Mouse (Mus musculus): ENCODE measurements around the gene D630003M21Rik. TPM values are rescaled to one million over a fixed set of nuclear protein-coding genes. Genes with fewer than 3 reads are reported as not detected.
A peak's percentile ranks its signal among the peaks of the same experiment; 100 is the strongest.

The D630003M21Rik gene
- polyA plus RNA-seq, 1 experiment = 0.35 TPM

- TF ChIP-seq POLR2A (IDR thresholded peaks at IDR 0.05; ENCODE audit: borderline replicate concordance, control insufficient read depth, low read depth, low read length) (no peak), CTCF (IDR thresholded peaks at IDR 0.05; ENCODE audit: control insufficient read depth, insufficient read depth, low read length) (no peak)
- Histone ChIP-seq H3K4me3 (replicated peaks; ENCODE audit: control insufficient read depth, low read depth, low read length) (no peak overlapping the region), H3K4me1 (ENCODE audit: control insufficient read depth, insufficient read depth, low read length) (no peaks in the 10 kb centered on the region), H3K27ac (ENCODE audit: control insufficient read depth, insufficient read depth, low read depth, low read length, poor library complexity) (no peak overlapping the region)
- 67% methylated on average over 3 of the region's 3 CpGs for WGBS
These were observed 29.7 kb downstream of the D630003M21Rik start for GRCm38 (mm10) chr2:158199281-158199680.

DNA sequence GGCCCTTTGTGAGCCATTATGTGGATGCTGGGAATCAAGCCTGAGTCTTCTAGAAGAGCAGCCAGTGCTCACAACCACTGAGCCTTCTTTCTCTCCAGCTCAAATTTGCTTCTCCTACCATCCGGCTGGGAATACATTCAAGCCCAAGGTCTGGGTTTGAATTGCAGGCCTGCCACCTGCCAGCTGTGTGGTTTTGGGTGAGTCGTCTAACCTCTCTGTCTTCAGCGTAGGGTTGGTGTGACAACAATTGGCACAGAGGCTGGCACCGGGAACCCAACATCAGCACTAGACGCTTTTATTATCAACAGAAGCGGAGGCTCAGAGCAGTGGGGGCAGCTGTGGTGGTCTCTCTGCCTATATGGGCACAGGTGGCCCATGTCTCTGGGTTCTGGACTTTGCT lies 30.2 kb downstream of the D630003M21Rik start:
- TF ChIP-seq POLR2A (IDR thresholded peaks at IDR 0.05; ENCODE audit: borderline replicate concordance, control insufficient read depth, low read depth, low read length) (no peak), CTCF (IDR thresholded peaks at IDR 0.05; ENCODE audit: control insufficient read depth, insufficient read depth, low read length) (no peak)
- H3K4me3 ChIP-seq (replicated peaks; ENCODE audit: control insufficient read depth, low read depth, low read length) = no peak overlapping the region
- H3K4me1 ChIP-seq (ENCODE audit: control insufficient read depth, insufficient read depth, low read length) = no peaks in the 10 kb centered on the region
- WGBS = 87% methylated on average over 6 of the region's 6 CpGs
- no peak overlapping the region for H3K27ac ChIP-seq (ENCODE audit: control insufficient read depth, insufficient read depth, low read depth, low read length, poor library complexity)

GRCm38 (mm10) chr2:158197971-158198370 lies 31.1 kb downstream of the D630003M21Rik start:
- WGBS = 82% methylated on average over 5 of the region's 5 CpGs
- Histone ChIP-seq H3K4me1 (ENCODE audit: control insufficient read depth, insufficient read depth, low read length) (no peaks in the 10 kb centered on the region), H3K27ac (ENCODE audit: control insufficient read depth, insufficient read depth, low read depth, low read length, poor library complexity) (no peak overlapping the region)

DNA sequence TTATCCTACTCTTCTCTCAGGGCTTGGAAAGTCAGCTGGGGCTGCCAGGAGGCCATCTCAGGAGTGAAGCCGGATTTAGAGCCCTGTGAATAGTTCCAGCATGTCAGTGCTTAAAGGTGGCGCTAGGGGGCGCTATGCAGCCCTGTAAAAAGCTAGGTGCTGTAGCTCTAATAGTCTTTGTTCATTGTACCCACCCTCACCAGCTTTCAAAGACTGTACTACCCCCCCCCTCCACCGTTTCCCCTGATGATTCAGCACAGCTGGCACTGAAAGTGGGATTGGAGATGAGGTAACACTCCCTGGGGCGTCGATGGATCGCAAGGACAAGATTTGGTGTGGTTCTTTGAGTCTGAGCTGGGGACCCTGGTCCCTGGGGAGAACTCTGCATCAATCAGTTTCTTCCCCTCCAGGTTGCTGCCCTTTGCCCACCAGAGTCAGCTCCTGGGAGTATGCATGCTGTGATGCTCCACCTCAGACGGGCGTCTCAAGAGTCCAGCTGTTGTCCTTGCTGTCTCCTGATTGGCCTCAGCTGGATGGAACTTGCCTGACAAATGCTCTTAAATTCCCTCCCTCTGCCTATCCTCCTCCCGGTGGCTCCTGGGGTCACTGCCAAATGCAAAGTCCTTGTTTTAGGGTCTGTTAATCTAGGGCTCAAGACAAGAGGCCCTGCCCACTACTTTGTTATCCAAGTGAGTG lies 33.9 kb downstream of the D630003M21Rik start:
- TF ChIP-seq POLR2A (IDR thresholded peaks at IDR 0.05; ENCODE audit: borderline replicate concordance, control insufficient read depth, low read depth, low read length) = no peak
- TF ChIP-seq CTCF (IDR thresholded peaks at IDR 0.05; ENCODE audit: control insufficient read depth, insufficient read depth, low read length) = peak; percentile 73
- no peak overlapping the region for H3K27ac ChIP-seq (ENCODE audit: control insufficient read depth, insufficient read depth, low read depth, low read length, poor library complexity)
- H3K4me3 ChIP-seq (replicated peaks; ENCODE audit: control insufficient read depth, low read depth, low read length) = no peak overlapping the region
- 46% methylated on average over 10 of the region's 10 CpGs for WGBS
- no peaks in the 10 kb centered on the region for H3K4me1 ChIP-seq (ENCODE audit: control insufficient read depth, insufficient read depth, low read length)

More at GRCm38 (mm10) chr2:158197971-158198370, 31.1 kb downstream of the D630003M21Rik start:
- TF ChIP-seq POLR2A (IDR thresholded peaks at IDR 0.05; ENCODE audit: borderline replicate concordance, control insufficient read depth, low read depth, low read length) (no peak), CTCF (IDR thresholded peaks at IDR 0.05; ENCODE audit: control insufficient read depth, insufficient read depth, low read length) (no peak)
- H3K4me3 ChIP-seq (replicated peaks; ENCODE audit: control insufficient read depth, low read depth, low read length) = no peak overlapping the region

GRCm38 (mm10) chr2:158193611-158194336 lies 35.2 kb downstream of the D630003M21Rik start:
- Histone ChIP-seq H3K27ac (ENCODE audit: control insufficient read depth, insufficient read depth, low read depth, low read length, poor library complexity) (no peak overlapping the region), H3K4me3 (replicated peaks; ENCODE audit: control insufficient read depth, low read depth, low read length) (no peak overlapping the region), H3K4me1 (ENCODE audit: control insufficient read depth, insufficient read depth, low read length) (peaks cover 3% of the 10 kb centered on the region)
- 76% methylated on average over 10 of the region's 10 CpGs for WGBS
- no peak for TF ChIP-seq CTCF (IDR thresholded peaks at IDR 0.05; ENCODE audit: control insufficient read depth, insufficient read depth, low read length)
- TF ChIP-seq POLR2A (IDR thresholded peaks at IDR 0.05; ENCODE audit: borderline replicate concordance, control insufficient read depth, low read depth, low read length) = no peak

- no peak overlapping the region for H3K27ac ChIP-seq (ENCODE audit: control insufficient read depth, insufficient read depth, low read depth, low read length, poor library complexity)
- H3K4me1 ChIP-seq (ENCODE audit: control insufficient read depth, insufficient read depth, low read length) = peaks cover 3% of the 10 kb centered on the region
- H3K4me3 ChIP-seq (replicated peaks; ENCODE audit: control insufficient read depth, low read depth, low read length) = no peak overlapping the region
- no peak for TF ChIP-seq POLR2A (IDR thresholded peaks at IDR 0.05; ENCODE audit: borderline replicate concordance, control insufficient read depth, low read depth, low read length)
- no peak for TF ChIP-seq CTCF (IDR thresholded peaks at IDR 0.05; ENCODE audit: control insufficient read depth, insufficient read depth, low read length)
- WGBS = 32% methylated on average over 7 of the region's 7 CpGs
These were observed 37.9 kb downstream of the D630003M21Rik start for GRCm38 (mm10) chr2:158191098-158191497.

- Histone ChIP-seq H3K4me3 (replicated peaks; ENCODE audit: control insufficient read depth, low read depth, low read length) (no peak overlapping the region), H3K4me1 (ENCODE audit: control insufficient read depth, insufficient read depth, low read length) (peaks cover 3% of the 10 kb centered on the region), H3K27ac (ENCODE audit: control insufficient read depth, insufficient read depth, low read depth, low read length, poor library complexity) (no peak overlapping the region)
- 38% methylated on average over 11 of the region's 11 CpGs for WGBS
- TF ChIP-seq POLR2A (IDR thresholded peaks at IDR 0.05; ENCODE audit: borderline replicate concordance, control insufficient read depth, low read depth, low read length) (no peak), CTCF (IDR thresholded peaks at IDR 0.05; ENCODE audit: control insufficient read depth, insufficient read depth, low read length) (no peak)
These were observed 39.6 kb downstream of the D630003M21Rik start for GRCm38 (mm10) chr2:158189451-158189850.

GRCm38 (mm10) chr2:158186206-158186871 lies 42.7 kb downstream of the D630003M21Rik start:
- TF ChIP-seq POLR2A (IDR thresholded peaks at IDR 0.05; ENCODE audit: borderline replicate concordance, control insufficient read depth, low read depth, low read length) (no peak), CTCF (IDR thresholded peaks at IDR 0.05; ENCODE audit: control insufficient read depth, insufficient read depth, low read length) (no peak)
- H3K4me3 ChIP-seq (replicated peaks; ENCODE audit: control insufficient read depth, low read depth, low read length) = no peak overlapping the region
- WGBS = 79% methylated on average over 11 of the region's 11 CpGs
- H3K27ac ChIP-seq (ENCODE audit: control insufficient read depth, insufficient read depth, low read depth, low read length, poor library complexity) = no peak overlapping the region
- H3K4me1 ChIP-seq (ENCODE audit: control insufficient read depth, insufficient read depth, low read length) = peaks cover 3% of the 10 kb centered on the region

Measured in bone marrow, adult 2 months (tissue).